Mouse (Mus musculus) stomach, postnatal 0 days (tissue): ENCODE results near the gene Lrmda. TPM values are rescaled to one million over a fixed set of nuclear protein-coding genes. Genes with fewer than 3 reads are reported as not detected.

Experiments used
- ATAC-seq: fragments of 200-750 bp; cut with Nextera tagmentation; 2 replicates; pipeline ENCODE4 v1.8.0; 2017; ENCODE audit not compliant: low FRiP score, low TSS enrichment
- DNase-seq: peaks from one replicate; pipeline ENCODE4 v3.0.0-alpha.2; 2016; ENCODE audit warnings: low spot score
- H3K27ac ChIP-seq: fragments of 300-500 bp; sonication (generic); replicated peaks from 2 replicates; pipeline ENCODE4 v1.5.1; 2014; ENCODE audit warnings: mild to moderate bottlenecking, control low read depth
- H3K27me3 ChIP-seq: fragments of 300-500 bp; sonication (generic); 2 replicates; pipeline ENCODE4 v1.6.1; 2014; ENCODE audit warnings: low read length; ENCODE audit not compliant: control insufficient read depth, insufficient read depth
- H3K36me3 ChIP-seq: fragments of 300-500 bp; sonication (generic); 2 replicates; pipeline ENCODE4 v1.6.1; 2014; ENCODE audit warnings: low read length, mixed read lengths; ENCODE audit not compliant: control insufficient read depth, insufficient read depth
- H3K4me1 ChIP-seq: fragments of 300-500 bp; sonication (generic); replicated peaks from 2 replicates; pipeline ENCODE4 v1.6.1; 2014; ENCODE audit warnings: antibody characterized with exemption; ENCODE audit not compliant: control insufficient read depth, insufficient read depth
- H3K4me2 ChIP-seq: fragments of 300-500 bp; sonication (generic); replicated peaks from 2 replicates; pipeline ENCODE4 v1.6.1; 2014; ENCODE audit warnings: low read depth, mild to moderate bottlenecking, control low read depth, moderate library complexity
- H3K4me3 ChIP-seq: fragments of 300-500 bp; sonication (generic); 2 replicates; pipeline ENCODE4 v1.5.1; 2014; ENCODE audit warnings: low read depth, low read length, control low read depth
- H3K9ac ChIP-seq: fragments of 300-500 bp; sonication (generic); 2 replicates; pipeline ENCODE4 v1.6.1; 2014; ENCODE audit warnings: mild to moderate bottlenecking, low read length, control low read depth, mixed read lengths
- H3K9me3 ChIP-seq: fragments of 300-500 bp; sonication (generic); 2 replicates; pipeline ENCODE4 v1.6.1; 2016; ENCODE audit warnings: low read length; ENCODE audit not compliant: control insufficient read depth
- CTCF ChIP-seq: IDR thresholded peaks from 2 replicates; pipeline ENCODE4 v1.5.1; 2016; ENCODE audit warnings: antibody characterized with exemption, low read depth, mild to moderate bottlenecking, moderate library complexity
- EP300 ChIP-seq: optimal IDR thresholded peaks from 2 replicates; pipeline ENCODE3; 2016; ENCODE audit warnings: antibody characterized with exemption
- WGBS: fragments of 180-500 bp; shearing (Covaris S2); extraction: QIAGEN DNeasy Blood & Tissue Kit; methylation state at CpG from one replicate; pipeline ENCODE4 v1.1.7; 2014; 5-methylcytosine and 5-hydroxymethylcytosine counted together
- polyA plus RNA-seq: library from polyadenylated mRNA; unstranded; fragments of >200 nt; fragmentation: Nextera tagmentation; extraction: Ambion mirVana; gene quantifications from 2 replicates; pipeline ENCODE4 v1.2.1, GENCODE M21; 2015

The Lrmda gene
- polyA plus RNA-seq, 1 experiment from 2014 or later: 0.39 TPM

- ATAC-seq (no peak), DNase-seq (no peak)
- TF ChIP-seq CTCF (no peak), EP300 (no peak)
- Histone ChIP-seq H3K9ac (no peak overlapping the region), H3K4me1 (no peaks in the 10 kb centered on the region), H3K9me3 (no peaks in the 10 kb centered on the region), H3K36me3 (no peaks in the 10 kb centered on the region), H3K27ac (no peak overlapping the region), H3K4me2 (no peak overlapping the region), H3K27me3 (no peaks in the 10 kb centered on the region), H3K4me3 (no peak overlapping the region)
- 60% methylated on average over 16 of the region's 16 CpGs for WGBS
Measured at GRCm38 (mm10) chr14:22074229-22074628, 54.7 kb downstream of the Lrmda start.

GRCm38 (mm10) chr14:22083931-22084330, 64.4 kb downstream of the Lrmda start:
- 65% methylated on average over 3 of the region's 3 CpGs for WGBS
- no peak for DNase-seq
- Histone ChIP-seq H3K27me3 (no peaks in the 10 kb centered on the region), H3K9me3 (no peaks in the 10 kb centered on the region), H3K36me3 (no peaks in the 10 kb centered on the region), H3K27ac (no peak overlapping the region), H3K9ac (no peak overlapping the region), H3K4me3 (no peak overlapping the region), H3K4me1 (no peaks in the 10 kb centered on the region), H3K4me2 (no peak overlapping the region)
- peak; percentile 24 for TF ChIP-seq CTCF
- no peak for TF ChIP-seq EP300
- ATAC-seq: no peak

DNA sequence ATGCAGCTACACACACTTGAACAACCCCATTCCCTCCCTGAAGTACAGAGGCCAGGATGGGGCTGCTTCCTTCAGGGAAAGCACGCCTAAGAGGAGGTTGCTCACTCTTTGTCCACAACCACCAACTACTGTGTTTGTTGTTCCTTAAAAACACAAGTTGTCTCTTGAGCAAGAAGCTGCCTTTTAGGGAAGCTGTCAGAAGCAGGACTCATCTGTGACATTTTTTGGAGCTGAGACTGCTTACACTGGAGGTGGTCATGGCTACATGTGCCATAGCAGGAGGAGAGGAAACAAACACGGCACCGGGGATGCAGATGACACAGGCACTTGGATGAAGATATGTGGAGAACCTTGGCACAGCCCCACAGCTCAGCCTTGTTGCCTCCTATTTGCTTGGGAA, 65.9 kb downstream of the Lrmda start:
- no peak overlapping the region for H3K4me2 ChIP-seq
- H3K27ac ChIP-seq: no peak overlapping the region
- no peak overlapping the region for H3K4me3 ChIP-seq
- no peak for ATAC-seq
- no peaks in the 10 kb centered on the region for H3K9me3 ChIP-seq
- no peak for DNase-seq
- peaks cover 5% of the 10 kb centered on the region for H3K4me1 ChIP-seq
- WGBS: 90% methylated on average over 3 of the region's 3 CpGs
- no peak overlapping the region for H3K9ac ChIP-seq
- no peaks in the 10 kb centered on the region for H3K27me3 ChIP-seq
- no peaks in the 10 kb centered on the region for H3K36me3 ChIP-seq
- TF ChIP-seq EP300 (no peak), CTCF (no peak)

DNA sequence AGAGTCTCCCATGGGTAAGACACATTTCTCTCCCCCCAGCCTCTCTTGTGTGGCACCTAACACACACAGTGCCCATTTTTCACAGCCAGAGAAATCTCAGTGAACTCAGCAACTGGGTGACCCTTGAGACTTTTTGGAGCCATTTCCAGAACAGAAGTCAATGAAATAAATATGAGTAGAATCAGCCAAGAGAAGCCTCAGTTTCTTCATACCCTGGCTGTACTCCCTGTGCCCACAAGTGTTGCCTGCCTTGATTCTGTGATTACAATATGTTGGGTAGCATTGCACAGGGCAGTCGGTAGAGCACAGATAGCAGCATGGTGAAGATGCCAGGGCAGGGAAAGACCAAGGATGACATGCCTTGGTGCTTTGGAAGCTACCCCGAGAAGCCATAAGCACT, 69.1 kb downstream of the Lrmda start:
- TF ChIP-seq CTCF (no peak), EP300 (no peak)
- no peaks in the 10 kb centered on the region for H3K36me3 ChIP-seq
- ATAC-seq (no peak), DNase-seq (no peak)
- H3K27ac ChIP-seq: no peak overlapping the region
- H3K27me3 ChIP-seq: no peaks in the 10 kb centered on the region
- WGBS: 93% methylated on average over 2 of the region's 2 CpGs
- no peaks in the 10 kb centered on the region for H3K9me3 ChIP-seq
- no peak overlapping the region for H3K9ac ChIP-seq
- no peak overlapping the region for H3K4me3 ChIP-seq
- peaks cover 12% of the 10 kb centered on the region for H3K4me1 ChIP-seq
- H3K4me2 ChIP-seq: no peak overlapping the region

GRCm38 (mm10) chr14:22089331-22089730, 69.8 kb downstream of the Lrmda start:
- H3K27ac ChIP-seq: peak overlapping the region; percentile 84
- ATAC-seq: no peak
- H3K36me3 ChIP-seq: no peaks in the 10 kb centered on the region
- no peak for DNase-seq
- H3K4me3 ChIP-seq: no peak overlapping the region
- H3K27me3 ChIP-seq: no peaks in the 10 kb centered on the region
- TF ChIP-seq EP300 (no peak), CTCF (no peak)
- no peak overlapping the region for H3K9ac ChIP-seq
- WGBS: 56% methylated on average over 7 of the region's 7 CpGs
- H3K9me3 ChIP-seq: no peaks in the 10 kb centered on the region
- H3K4me1 ChIP-seq: peaks cover 12% of the 10 kb centered on the region
- H3K4me2 ChIP-seq: no peak overlapping the region

DNA sequence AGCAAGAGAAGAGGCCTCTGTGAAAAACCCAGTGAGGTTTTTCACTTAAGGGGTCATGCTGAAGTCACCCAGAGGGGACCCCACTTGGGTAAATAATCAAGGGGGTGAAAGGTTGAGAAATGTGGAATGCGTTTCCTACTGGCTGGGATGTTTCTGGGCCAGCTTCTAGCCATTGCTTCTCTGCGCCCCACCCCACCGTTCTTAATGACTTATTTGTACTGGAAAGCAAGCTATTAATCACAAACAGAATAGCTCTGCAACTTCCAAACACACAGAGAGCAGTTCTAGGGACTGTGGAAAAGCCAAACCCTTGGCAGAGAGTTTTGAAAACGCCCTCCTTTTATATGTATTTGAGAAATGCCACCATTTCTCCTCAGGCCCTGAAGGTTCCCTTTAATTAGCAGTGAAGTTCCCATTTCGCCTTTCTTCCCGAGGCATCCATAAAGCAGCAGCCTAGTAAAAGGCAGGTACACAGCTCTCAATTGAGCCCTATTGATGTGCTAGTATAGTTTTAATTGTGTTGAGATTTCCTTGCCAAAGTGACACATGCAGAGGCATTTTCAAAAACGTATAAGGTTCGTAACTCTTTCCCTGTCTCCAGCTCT, 70.5 kb downstream of the Lrmda start:
- peaks cover 12% of the 10 kb centered on the region for H3K4me1 ChIP-seq
- no peaks in the 10 kb centered on the region for H3K9me3 ChIP-seq
- 22% methylated on average over 8 of the region's 8 CpGs for WGBS
- H3K36me3 ChIP-seq: no peaks in the 10 kb centered on the region
- no peak overlapping the region for H3K4me2 ChIP-seq
- H3K9ac ChIP-seq: no peak overlapping the region
- H3K4me3 ChIP-seq: no peak overlapping the region
- H3K27ac ChIP-seq: peak overlapping the region; percentile 84
- peak; percentile 69; the same call in 1 of the 2 replicates for ATAC-seq
- DNase-seq: peak; percentile 19
- H3K27me3 ChIP-seq: no peaks in the 10 kb centered on the region
- TF ChIP-seq CTCF: no peak
- TF ChIP-seq EP300: peak; percentile 8
